Mouse (Mus musculus) heart, postnatal 0 days (tissue): Measurements from ENCODE around the gene Gsk3a. TPM values are rescaled to one million over a fixed set of nuclear protein-coding genes. Genes with fewer than 3 reads are reported as not detected.
A peak's percentile ranks its signal among the peaks of the same experiment; 100 is the strongest.

ENCODE experiments used
- ATAC-seq: fragments of 200-750 bp; cut with Nextera tagmentation; 2 replicates; pipeline ENCODE4 v1.8.0; 2017; ENCODE audit warnings: low read depth, moderate number of reproducible peaks, moderate library complexity; ENCODE audit not compliant: insufficient read depth
- DNase-seq: peaks from one replicate; pipeline ENCODE4 v3.0.0-alpha.2; 2016; ENCODE audit warnings: low spot score
- H3K27ac ChIP-seq: fragments of 300-500 bp; sonication (generic); 2 replicates; pipeline ENCODE4 v1.5.1; 2014; ENCODE audit warnings: low read depth, mild to moderate bottlenecking
- H3K27me3 ChIP-seq: fragments of 300-500 bp; sonication (generic); 2 replicates; pipeline ENCODE4 v1.6.1; 2014; ENCODE audit warnings: low read length, mixed read lengths; ENCODE audit not compliant: control insufficient read depth, insufficient read depth
- H3K36me3 ChIP-seq: fragments of 300-500 bp; sonication (generic); replicated peaks from 2 replicates; pipeline ENCODE4 v1.6.1; 2014; ENCODE audit warnings: low read length, mixed read lengths; ENCODE audit not compliant: control insufficient read depth, insufficient read depth
- H3K4me1 ChIP-seq: fragments of 300-500 bp; sonication (generic); 2 replicates; pipeline ENCODE4 v1.6.1; 2014; ENCODE audit warnings: antibody characterized with exemption; ENCODE audit not compliant: control insufficient read depth, insufficient read depth
- H3K4me2 ChIP-seq: fragments of 300-500 bp; sonication (generic); 2 replicates; pipeline ENCODE4 v1.6.1; 2014; ENCODE audit warnings: low read depth, mild to moderate bottlenecking, low read length, moderate library complexity
- H3K4me3 ChIP-seq: fragments of 300-500 bp; sonication (generic); 2 replicates; pipeline ENCODE4 v1.5.1; 2014; ENCODE audit warnings: low read depth, low read length
- H3K9ac ChIP-seq: fragments of 300-500 bp; sonication (generic); replicated peaks from 2 replicates; pipeline ENCODE4 v1.6.1; 2014; ENCODE audit warnings: low read depth, low read length, mixed read lengths
- H3K9me3 ChIP-seq: fragments of 300-500 bp; sonication (generic); replicated peaks from 2 replicates; pipeline ENCODE4 v1.6.1; 2016; ENCODE audit warnings: low read length; ENCODE audit not compliant: control insufficient read depth
- CTCF ChIP-seq: IDR thresholded peaks from 2 replicates; pipeline ENCODE4 v1.5.1; 2016; ENCODE audit warnings: antibody characterized with exemption, control low read depth, low read depth
- EP300 ChIP-seq: IDR thresholded peaks from 2 replicates; pipeline ENCODE4 v1.6.1; 2016; ENCODE audit warnings: antibody characterized with exemption, low read depth
- WGBS: fragments of 180-500 bp; shearing (Covaris S2); extraction: QIAGEN DNeasy Blood & Tissue Kit; methylation state at CpG from one replicate; pipeline ENCODE4 v1.1.7; 2014; 5-methylcytosine and 5-hydroxymethylcytosine counted together
- polyA plus RNA-seq: library from polyadenylated mRNA; unstranded; fragments of >200 nt; fragmentation: Nextera tagmentation; extraction: Ambion mirVana; gene quantifications from 2 replicates; pipeline ENCODE4 v1.2.1, GENCODE M21; 2015
- total RNA-seq: library from RNA; depleted of rRNA; stranded (reverse); fragments of >200 nt; gene quantifications from 2 replicates; pipeline ENCODE4 v1.2.3, GENCODE M21; 2014; ENCODE audit warnings: low replicate concordance

Gsk3a gene
- total and polyA plus RNA-seq, 2 experiments from 2014 or later: 5.3 to 64.7 TPM

- TF ChIP-seq EP300 (peak; percentile 70; the same call in 1 of the 2 replicates), CTCF (no peak; the same call in 1 of the 2 replicates)
- no peaks in the 10 kb centered on the region for H3K27me3 ChIP-seq
- H3K4me3 ChIP-seq: peak overlapping the region; percentile 64
- DNase-seq (peak; percentile 80), ATAC-seq (peak; percentile 30)
- peak overlapping the region; percentile 79 for H3K4me2 ChIP-seq
- H3K9ac ChIP-seq: peak overlapping the region; percentile 63
- peak overlapping the region; percentile 99 for H3K27ac ChIP-seq
- no peaks in the 10 kb centered on the region for H3K9me3 ChIP-seq
- under 1% methylated on average over 48 of the region's 49 CpGs for WGBS
- H3K36me3 ChIP-seq: no peaks in the 10 kb centered on the region; the same call in 1 of the 2 replicates
- peaks cover 60% of the 10 kb centered on the region for H3K4me1 ChIP-seq
Observed at GRCm38 (mm10) chr7:25279076-25279860, 41.6 kb upstream of the Gsk3a start.

- H3K27ac ChIP-seq: peak overlapping the region; percentile 99
- DNase-seq: peak; percentile 88
- peaks cover 1% of the 10 kb centered on the region for H3K36me3 ChIP-seq
- H3K9ac ChIP-seq: peak overlapping the region; percentile 63
- peak; percentile 53 for ATAC-seq
- no peaks in the 10 kb centered on the region for H3K9me3 ChIP-seq
- TF ChIP-seq EP300 (no peak), CTCF (peak; percentile 67)
- under 1% methylated on average over 47 of the region's 60 CpGs for WGBS
- H3K27me3 ChIP-seq: no peaks in the 10 kb centered on the region
- peak overlapping the region; percentile 64 for H3K4me3 ChIP-seq
- H3K4me1 ChIP-seq: peaks cover 55% of the 10 kb centered on the region
- peak overlapping the region; percentile 79 for H3K4me2 ChIP-seq
Observed at GRCm38 (mm10) chr7:25278341-25279075, 40.9 kb upstream of the Gsk3a start.

DNA sequence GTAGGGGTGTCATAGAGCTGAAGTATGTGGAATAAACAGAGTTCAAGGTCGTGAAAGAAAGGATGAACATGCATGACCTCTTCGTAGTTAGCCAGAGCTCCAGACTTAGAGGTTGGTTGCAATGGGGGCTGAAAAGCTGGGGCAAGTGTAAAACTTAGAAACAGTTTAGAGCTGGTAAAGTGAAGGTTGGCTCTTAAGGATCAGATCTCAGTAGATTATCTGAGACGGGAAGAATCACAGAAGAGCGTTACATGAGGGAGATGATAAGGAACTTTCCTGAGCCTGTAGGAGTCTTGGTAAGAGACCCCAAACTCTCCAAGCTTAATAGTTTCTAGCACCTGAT, 40.3 kb upstream of the Gsk3a start:
- H3K27ac ChIP-seq: peak overlapping the region; percentile 99
- H3K4me1 ChIP-seq: peaks cover 52% of the 10 kb centered on the region
- H3K4me3 ChIP-seq: peak overlapping the region; percentile 64
- H3K4me2 ChIP-seq: peak overlapping the region; percentile 79
- TF ChIP-seq EP300 (no peak), CTCF (no peak)
- peaks cover 7% of the 10 kb centered on the region for H3K36me3 ChIP-seq
- H3K9ac ChIP-seq: 0 out of 2 replicates have a peak overlapping the region, but pooled peaks have one; percentile 33
- ATAC-seq (no peak), DNase-seq (no peak)
- H3K9me3 ChIP-seq: no peaks in the 10 kb centered on the region
- WGBS: 2% methylated on average over 4 of the region's 4 CpGs
- no peaks in the 10 kb centered on the region for H3K27me3 ChIP-seq

DNA sequence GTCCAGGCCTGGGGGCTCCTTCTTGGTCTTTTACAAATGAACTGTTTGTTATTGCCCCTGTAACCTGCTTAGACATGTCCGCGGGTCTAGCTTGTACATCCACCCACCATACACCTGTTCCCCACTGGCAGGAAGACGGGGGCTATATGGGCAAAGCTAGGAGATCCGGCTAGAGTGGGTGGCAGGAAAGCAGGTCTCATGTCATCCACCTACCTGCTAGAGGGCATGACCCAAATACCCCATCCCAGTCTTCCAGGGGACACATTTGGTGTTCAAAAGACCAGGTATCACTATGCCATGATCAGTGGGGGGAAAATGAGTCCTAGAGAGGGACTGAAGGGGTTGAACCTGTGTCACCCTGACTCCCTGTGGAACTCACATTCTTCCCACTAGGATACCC, 39.8 kb upstream of the Gsk3a start:
- 86% methylated on average over 4 of the region's 4 CpGs for WGBS
- no peak for TF ChIP-seq EP300
- TF ChIP-seq CTCF: no peak

DNA sequence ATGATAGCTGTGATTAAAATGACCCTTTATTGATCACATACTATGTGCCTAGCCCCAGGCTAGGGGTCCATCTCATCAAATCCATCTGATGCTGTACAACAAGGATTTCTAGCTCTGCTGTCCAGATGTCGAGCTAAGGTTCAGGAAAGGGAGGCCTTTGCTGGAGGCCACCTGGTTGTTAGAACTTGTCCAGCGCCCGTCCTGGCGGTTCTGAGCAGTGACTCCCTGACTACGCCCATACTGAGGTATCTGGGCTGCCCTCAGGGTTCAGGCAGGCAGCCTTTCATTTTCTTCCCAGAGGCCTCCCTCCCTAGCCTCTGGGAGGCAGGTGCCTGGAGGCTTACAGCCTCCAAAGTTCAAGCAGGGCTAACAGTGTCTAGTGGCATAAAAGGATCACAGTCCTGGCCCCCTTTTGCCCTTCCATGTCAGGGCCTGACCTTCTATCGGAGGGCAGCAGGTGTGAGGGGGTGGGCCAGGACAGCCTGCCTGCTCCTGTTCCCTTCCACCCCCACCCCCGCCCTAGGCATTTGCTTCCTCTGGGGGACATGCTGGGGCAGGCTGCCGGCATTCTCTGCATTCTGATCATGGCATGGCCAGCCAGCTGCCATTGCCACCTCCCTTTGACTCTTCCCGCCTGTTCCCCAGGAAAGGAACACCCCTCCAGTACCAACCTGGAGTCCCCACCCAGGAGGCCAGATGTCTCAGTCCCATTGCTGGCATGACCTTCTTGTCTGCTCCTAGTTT, 38.1 kb upstream of the Gsk3a start:
- peak overlapping the region; percentile 33; the same call in 1 of the 2 replicates for H3K9ac ChIP-seq

More for the DNA sequence above, 39.8 kb upstream of the Gsk3a start:
- Histone ChIP-seq H3K27me3 (no peaks in the 10 kb centered on the region), H3K4me1 (peaks cover 49% of the 10 kb centered on the region), H3K27ac (peak overlapping the region; percentile 99), H3K4me2 (peak overlapping the region; percentile 79), H3K4me3 (no peak overlapping the region), H3K9ac (peak overlapping the region; percentile 33; the same call in 1 of the 2 replicates), H3K9me3 (no peaks in the 10 kb centered on the region), H3K36me3 (peaks cover 11% of the 10 kb centered on the region)
- DNase-seq (no peak), ATAC-seq (no peak)

More for the DNA sequence above, 38.1 kb upstream of the Gsk3a start:
- 38% methylated on average over 9 of the region's 9 CpGs for WGBS
- no peak for ATAC-seq
- no peak for TF ChIP-seq CTCF
- TF ChIP-seq EP300: 0 out of 2 replicates have a peak, but pooled peaks have one; percentile 54
- Histone ChIP-seq H3K36me3 (peaks cover 25% of the 10 kb centered on the region), H3K27ac (peak overlapping the region; percentile 99), H3K4me2 (0 out of 2 replicates have a peak overlapping the region, but pooled peaks have one; percentile 9), H3K9me3 (no peaks in the 10 kb centered on the region), H3K4me1 (peaks cover 40% of the 10 kb centered on the region), H3K27me3 (no peaks in the 10 kb centered on the region), H3K4me3 (no peak overlapping the region)
- peak; percentile 49 for DNase-seq
